Mouse (Mus musculus) kidney, postnatal 0 days (tissue): Measurements from ENCODE around the gene Sstr3. TPM values are rescaled to one million over a fixed set of nuclear protein-coding genes. Genes with fewer than 3 reads are reported as not detected.

Experiments
- ATAC-seq: fragments of 200-750 bp; cut with Nextera tagmentation; replicated peaks from 2 replicates; pipeline ENCODE4 v1.8.0; 2017; ENCODE audit warnings: low read depth, moderate number of reproducible peaks, moderate TSS enrichment, moderate library complexity; ENCODE audit not compliant: low FRiP score
- DNase-seq: peaks from one replicate; pipeline ENCODE4 v3.0.0-alpha.2; 2016; ENCODE audit warnings: low spot score
- H3K27ac ChIP-seq: fragments of 300-500 bp; sonication (generic); 2 replicates; pipeline ENCODE4 v1.5.1; 2014; ENCODE audit warnings: mild to moderate bottlenecking
- H3K27me3 ChIP-seq: fragments of 300-500 bp; sonication (generic); 2 replicates; pipeline ENCODE4 v1.6.1; 2014; ENCODE audit warnings: low read length, mixed read lengths; ENCODE audit not compliant: insufficient read depth
- H3K36me3 ChIP-seq: fragments of 300-500 bp; sonication (generic); 2 replicates; pipeline ENCODE4 v1.6.1; 2014; ENCODE audit warnings: low read length, mixed read lengths; ENCODE audit not compliant: insufficient read depth
- H3K4me1 ChIP-seq: fragments of 300-500 bp; sonication (generic); replicated peaks from 2 replicates; pipeline ENCODE4 v1.6.1; 2014; ENCODE audit warnings: antibody characterized with exemption, low read length, mixed read lengths; ENCODE audit not compliant: insufficient read depth
- H3K4me2 ChIP-seq: fragments of 300-500 bp; sonication (generic); 2 replicates; pipeline ENCODE4 v1.6.1; 2014; ENCODE audit warnings: mild to moderate bottlenecking, low read length, moderate library complexity, mixed read lengths
- H3K4me3 ChIP-seq: fragments of 300-500 bp; sonication (generic); replicated peaks from 2 replicates; pipeline ENCODE4 v1.5.1; 2014; ENCODE audit warnings: low read depth, low read length
- H3K9ac ChIP-seq: fragments of 300-500 bp; sonication (generic); 2 replicates; pipeline ENCODE4 v1.6.1; 2014; ENCODE audit warnings: low read depth, low read length
- H3K9me3 ChIP-seq: fragments of 300-500 bp; sonication (generic); replicated peaks from 2 replicates; pipeline ENCODE4 v1.6.1; 2016; ENCODE audit warnings: low read length, inconsistent platforms, mixed read lengths
- CTCF ChIP-seq: IDR thresholded peaks from 2 replicates; pipeline ENCODE4 v1.5.1; 2016; ENCODE audit warnings: antibody characterized with exemption, low read depth, mild to moderate bottlenecking, moderate library complexity
- WGBS: fragments of 180-500 bp; shearing (Covaris S2); extraction: QIAGEN DNeasy Blood & Tissue Kit; methylation state at CpG from one replicate; pipeline ENCODE4 v1.1.7; 2014; 5-methylcytosine and 5-hydroxymethylcytosine counted together
- polyA plus RNA-seq: library from polyadenylated mRNA; unstranded; fragments of >200 nt; fragmentation: Nextera tagmentation; extraction: Ambion mirVana; gene quantifications from 2 replicates; pipeline ENCODE4 v1.2.1, GENCODE M21; 2015

The Sstr3 gene
- polyA plus RNA-seq = 0.17 and 0.28 TPM in 2 replicates

GRCm38 (mm10) chr15:78544561-78545001 lies at the start of gene Sstr3:
TSS of gene Sstr3 (minus strand) at chr15:78544685.
- no peaks in the 10 kb centered on the region; the same call in 1 of the 2 replicates for H3K4me1 ChIP-seq
- peak within 1 kb of the TSS; percentile 16; the same call in 1 of the 2 replicates for H3K4me2 ChIP-seq
- H3K9me3 ChIP-seq = no peaks in the 10 kb centered on the region
- H3K27ac ChIP-seq = no peak within 1 kb of the TSS
- no peak for ATAC-seq
- H3K9ac ChIP-seq = no peak within 1 kb of the TSS
- peak; percentile 74 for DNase-seq
- H3K36me3 ChIP-seq = no peaks in the 10 kb centered on the region
- WGBS = 7% methylated on average over 14 of the region's 14 CpGs
- no peak within 1 kb of the TSS for H3K4me3 ChIP-seq
- TF ChIP-seq CTCF = no peak
- no peaks in the 10 kb centered on the region for H3K27me3 ChIP-seq

- no peak for DNase-seq
- TF ChIP-seq CTCF = no peak
- Histone ChIP-seq H3K4me3 (no peak overlapping the region), H3K27ac (no peak overlapping the region), H3K9ac (no peak overlapping the region), H3K27me3 (no peaks in the 10 kb centered on the region), H3K4me1 (no peaks in the 10 kb centered on the region), H3K9me3 (no peaks in the 10 kb centered on the region), H3K4me2 (no peak overlapping the region), H3K36me3 (no peaks in the 10 kb centered on the region)
- 83% methylated on average over 7 of the region's 7 CpGs for WGBS
- no peak for ATAC-seq
These were observed 49.5 kb upstream of the Sstr3 start for GRCm38 (mm10) chr15:78593896-78594425.

GRCm38 (mm10) chr15:78592452-78592968 lies 48.0 kb upstream of the Sstr3 start:
- H3K4me2 ChIP-seq = no peak overlapping the region
- no peaks in the 10 kb centered on the region for H3K27me3 ChIP-seq
- 73% methylated on average over 14 of the region's 14 CpGs for WGBS
- no peaks in the 10 kb centered on the region for H3K9me3 ChIP-seq
- H3K9ac ChIP-seq = no peak overlapping the region
- no peak for ATAC-seq
- DNase-seq = no peak
- H3K27ac ChIP-seq = no peak overlapping the region
- no peak overlapping the region for H3K4me3 ChIP-seq
- TF ChIP-seq CTCF = no peak
- no peaks in the 10 kb centered on the region for H3K36me3 ChIP-seq
- H3K4me1 ChIP-seq = no peaks in the 10 kb centered on the region

GRCm38 (mm10) chr15:78591680-78592451 lies 47.4 kb upstream of the Sstr3 start:
- Histone ChIP-seq H3K4me3 (no peak overlapping the region), H3K4me1 (no peaks in the 10 kb centered on the region), H3K9ac (no peak overlapping the region), H3K27me3 (no peaks in the 10 kb centered on the region), H3K27ac (no peak overlapping the region), H3K36me3 (no peaks in the 10 kb centered on the region), H3K9me3 (no peaks in the 10 kb centered on the region), H3K4me2 (no peak overlapping the region)
- 44% methylated on average over 15 of the region's 15 CpGs for WGBS
- ATAC-seq = no peak
- TF ChIP-seq CTCF = no peak
- DNase-seq = no peak

GRCm38 (mm10) chr15:78590785-78591184 lies 46.3 kb upstream of the Sstr3 start:
- H3K36me3 ChIP-seq = no peaks in the 10 kb centered on the region
- H3K4me3 ChIP-seq = no peak overlapping the region
- H3K9ac ChIP-seq = no peak overlapping the region
- 70% methylated on average over 6 of the region's 6 CpGs for WGBS
- no peaks in the 10 kb centered on the region for H3K4me1 ChIP-seq
- H3K27me3 ChIP-seq = no peaks in the 10 kb centered on the region
- no peak overlapping the region for H3K27ac ChIP-seq
- no peak for ATAC-seq
- H3K4me2 ChIP-seq = no peak overlapping the region
- no peaks in the 10 kb centered on the region for H3K9me3 ChIP-seq
- TF ChIP-seq CTCF = peak; percentile 44
- DNase-seq = no peak

- Histone ChIP-seq H3K4me3 (no peak overlapping the region), H3K9ac (no peak overlapping the region), H3K36me3 (no peaks in the 10 kb centered on the region), H3K27me3 (no peaks in the 10 kb centered on the region), H3K9me3 (no peaks in the 10 kb centered on the region), H3K4me1 (no peaks in the 10 kb centered on the region), H3K27ac (no peak overlapping the region), H3K4me2 (no peak overlapping the region)
- no peak for ATAC-seq
- 63% methylated on average over 6 of the region's 6 CpGs for WGBS
- DNase-seq = no peak
- TF ChIP-seq CTCF = no peak
These were observed 45.5 kb upstream of the Sstr3 start for GRCm38 (mm10) chr15:78589936-78590335.
